Mouse (Mus musculus): ENCODE data around the gene Slco4a1.
A peak's percentile ranks its signal among the peaks of the same experiment; 100 is the strongest.

The Slco4a1 gene

GRCm38 (mm10) chr2:180445962-180446361 is 10.1 kb upstream of the Slco4a1 start:
- no peak for DNase-seq (ENCODE audit: low spot score)

- DNase-seq (ENCODE audit: low spot score), result no peak
These were observed 7.0 kb upstream of the Slco4a1 start for GRCm38 (mm10) chr2:180449007-180449406.

GRCm38 (mm10) chr2:180450529-180450928 is 5.5 kb upstream of the Slco4a1 start:
- DNase-seq (ENCODE audit: low spot score), result no peak

GRCm38 (mm10) chr2:180456705-180457104 is 660 bp downstream of the Slco4a1 start:
- peak; percentile 58 for DNase-seq (ENCODE audit: low spot score)

- DNase-seq (ENCODE audit: low spot score), result no peak
These were observed 1.6 kb downstream of the Slco4a1 start for GRCm38 (mm10) chr2:180457680-180458079.

GRCm38 (mm10) chr2:180459437-180459836 is 3.4 kb downstream of the Slco4a1 start:
- DNase-seq (ENCODE audit: low spot score), result no peak

- peak; percentile 41 for DNase-seq (ENCODE audit: low spot score)
These were observed 4.8 kb downstream of the Slco4a1 start for GRCm38 (mm10) chr2:180460801-180461200.

- DNase-seq (ENCODE audit: low spot score), result no peak
These were observed 6.5 kb downstream of the Slco4a1 start for GRCm38 (mm10) chr2:180462593-180462992.

- DNase-seq (ENCODE audit: low spot score), result no peak
These were observed 10.5 kb downstream of the Slco4a1 start for GRCm38 (mm10) chr2:180466505-180466904.

- no peak for DNase-seq (ENCODE audit: low spot score)
These were observed 12.8 kb downstream of the Slco4a1 start for GRCm38 (mm10) chr2:180468871-180469270.

- DNase-seq (ENCODE audit: low spot score), result no peak
These were observed 13.7 kb downstream of the Slco4a1 start for GRCm38 (mm10) chr2:180469768-180470167.

GRCm38 (mm10) chr2:180472306-180473079 is 16.4 kb downstream of the Slco4a1 start:
- peak; percentile 48 for DNase-seq (ENCODE audit: low spot score)

- peak; percentile 90 for DNase-seq (ENCODE audit: low spot score)
These were observed 17.0 kb downstream of the Slco4a1 start for GRCm38 (mm10) chr2:180473080-180473440.

GRCm38 (mm10) chr2:180474864-180475263 is 18.8 kb downstream of the Slco4a1 start:
- DNase-seq (ENCODE audit: low spot score), result no peak

GRCm38 (mm10) chr2:180482274-180482673 is 26.2 kb downstream of the Slco4a1 start:
- DNase-seq (ENCODE audit: low spot score), result no peak

GRCm38 (mm10) chr2:180484882-180485281 is 28.8 kb downstream of the Slco4a1 start:
- no peak for DNase-seq (ENCODE audit: low spot score)

GRCm38 (mm10) chr2:180485306-180485705 is 29.3 kb downstream of the Slco4a1 start:
- no peak for DNase-seq (ENCODE audit: low spot score)

GRCm38 (mm10) chr2:180488210-180488751 is 32.2 kb downstream of the Slco4a1 start:
- no peak for DNase-seq (ENCODE audit: low spot score)

GRCm38 (mm10) chr2:180495906-180496305 is 39.9 kb downstream of the Slco4a1 start:
- DNase-seq (ENCODE audit: low spot score), result peak; percentile 54

GRCm38 (mm10) chr2:180499741-180500140 is 43.7 kb downstream of the Slco4a1 start, which contains the start of gene Ntsr1:
Ntsr1 (plus strand) TSS chr2:180499976.
- DNase-seq (ENCODE audit: low spot score), result no peak

- DNase-seq (ENCODE audit: low spot score), result no peak
These were observed 44.7 kb downstream of the Slco4a1 start for GRCm38 (mm10) chr2:180500726-180501125.

- no peak for DNase-seq (ENCODE audit: low spot score)
These were observed 45.3 kb downstream of the Slco4a1 start for GRCm38 (mm10) chr2:180501217-180501967.

GRCm38 (mm10) chr2:180506281-180506680 is 50.2 kb downstream of the Slco4a1 start:
- no peak for DNase-seq (ENCODE audit: low spot score)

Data from MN1 (cell line).